23 mouse cellular contexts compared by ENCODE assay signal in genomic region chr7:121636732-121637131, GRCm38 (mm10).
DNase-seq lines count a peak whose midpoint lies in the region.
"Had no signal": no experiment of that assay in that cellular context is flagged by ENCODE, and none has a peak within 500 bp of the region (broad histone marks: within the 10 kb centered on the region; RNA-seq: fewer than 3 reads in every experiment).

No protein-coding gene starts in this region.

- peaks cover 14% of the 10 kb centered on the region for H3K9me3 ChIP-seq in megakaryocyte, embryonic 14.5 days
- H3K9me3 ChIP-seq: G1E; heart, embryonic 15.5 days; intestine, embryonic 15.5 days; limb, embryonic 10.5 days; limb, embryonic 15.5 days; lung, embryonic 15.5 days; stomach, embryonic 15.5 days had no signal

- H3K27me3 ChIP-seq in megakaryocyte, embryonic 14.5 days (replicated peaks) = no peaks in the 10 kb centered on the region
- H3K27me3 ChIP-seq: heart, embryonic 15.5 days; intestine, embryonic 15.5 days; limb, embryonic 15.5 days; lung, embryonic 15.5 days; midbrain, embryonic 13.5 days; stomach, embryonic 15.5 days had no signal

- peaks cover 52% of the 10 kb centered on the region for H3K36me3 ChIP-seq in megakaryocyte, embryonic 14.5 days (replicated peaks; ENCODE audit: low read length)
- H3K36me3 ChIP-seq: G1E; heart, embryonic 15.5 days; intestine, embryonic 15.5 days; limb, embryonic 10.5 days; limb, embryonic 15.5 days; lung, embryonic 15.5 days; stomach, embryonic 15.5 days had no signal

- peaks cover 78% of the 10 kb centered on the region for H3K4me1 ChIP-seq in megakaryocyte, embryonic 14.5 days
- H3K4me1 ChIP-seq: heart, embryonic 15.5 days; intestine, embryonic 15.5 days; limb, embryonic 10.5 days; limb, embryonic 15.5 days; lung, embryonic 15.5 days; stomach, embryonic 15.5 days had no signal

- peak overlapping the region; percentile 85 for H3K4me3 ChIP-seq in megakaryocyte, embryonic 14.5 days (replicated peaks)
- H3K4me3 ChIP-seq: erythroblast, embryonic 14.5 days; gastrocnemius, adult 2 months; heart, embryonic 15.5 days; intestine, embryonic 15.5 days; layer of hippocampus, adult 2 months; limb, embryonic 10.5 days; limb, embryonic 15.5 days; lung, embryonic 15.5 days; midbrain, embryonic 13.5 days; stomach, embryonic 15.5 days had no signal

- DNase-seq in lung, adult 18-20 months = peak; percentile 10
- no peak for DNase-seq in lung, postnatal 10 days
- peak; percentile 20 for DNase-seq in A20 (ENCODE audit: low read depth, low spot score)
- peak; percentile 19 for DNase-seq in MEL-GATA-1-ER (ENCODE audit: extremely low read depth, low read depth)
- no peak for DNase-seq in urinary bladder, adult 18-20 months (ENCODE audit: low spot score in 2 of 2)
- DNase-seq in kidney, adult 18-20 months = no peak
- DNase-seq: adrenal gland, postnatal 25 days; cerebellum, adult 18-20 months; cerebellum, postnatal 10 days; gastrocnemius, adult 2 months; kidney, adult 9 months; kidney, postnatal 25 days had no signal

Comparison
In these comparisons a context has a peak if more than half of its experiments do, and no peak if none do; other contexts are left out.
1. DNase-seq: peak in lung, adult 18-20 months (2 of 2), A20 (single experiment) and MEL-GATA-1-ER (single experiment); none in lung, postnatal 10 days (single experiment), urinary bladder, adult 18-20 months (0 of 2) and kidney, adult 18-20 months (single experiment).